Mouse (Mus musculus) myocyte (in vitro differentiated cells): Measurements from ENCODE around the gene Cdh1.

Experiments used
- MYOD1 ChIP-seq, 3 experiments: IDR thresholded peaks; one replicate each; pipeline ENCODE4 v1.6.1; 2011; ENCODE audit warnings: control low read depth in 2 of 3, low read depth in 2 of 3, mild to moderate bottlenecking in 2 of 3, moderate library complexity in 1 of 3; ENCODE audit not compliant: insufficient read length in 2 of 3, control insufficient read depth in 1 of 3
- POLR2A ChIP-seq: IDR thresholded peaks from one replicate; pipeline ENCODE4 v1.6.1; 2011; ENCODE audit warnings: low read depth, mild to moderate bottlenecking, control low read depth, moderate library complexity; ENCODE audit not compliant: insufficient read length

DNA sequence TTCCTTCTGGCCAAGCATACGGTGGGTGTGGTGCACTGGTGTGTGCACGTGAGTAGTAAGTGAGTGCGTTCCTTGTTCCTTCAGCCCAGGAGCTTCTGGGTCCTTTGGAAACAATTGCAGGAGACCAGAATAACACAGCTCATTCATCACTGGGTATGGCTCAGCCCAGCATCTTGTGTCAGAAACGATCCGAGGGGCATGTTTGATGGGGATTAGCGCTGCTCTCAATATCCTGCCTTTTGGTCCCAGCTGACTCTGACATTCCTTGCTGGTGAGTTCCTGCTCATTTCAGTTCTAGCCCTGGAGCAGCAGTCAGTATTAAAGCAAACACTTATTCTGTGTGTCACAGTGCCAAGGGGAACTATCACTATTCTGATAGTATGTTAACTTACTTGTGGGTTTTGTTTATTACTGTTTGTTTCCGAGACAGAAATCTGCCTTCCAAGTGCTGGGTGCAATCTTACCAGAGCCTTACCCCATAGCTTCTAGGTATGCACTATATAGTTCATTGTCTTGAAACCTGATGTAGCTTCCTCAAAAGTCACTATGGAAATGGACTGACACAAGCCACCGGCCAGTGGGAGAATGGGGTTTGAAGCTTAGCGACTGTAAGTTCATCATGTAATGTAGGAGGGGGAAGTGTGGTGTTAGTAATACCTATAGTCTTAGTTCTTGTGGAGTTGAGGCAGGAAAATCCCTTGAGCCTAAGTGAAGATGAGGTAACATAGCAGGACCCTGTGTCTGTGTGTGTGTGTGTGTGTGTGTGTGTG is 23.1 kb downstream of the Cdh1 start:
- TF ChIP-seq POLR2A (no peak), MYOD1 (IDR thresholded peaks at IDR 0.05; ENCODE audit: control insufficient read depth in 1 of 3, insufficient read length in 2 of 3, low read depth in 2 of 3) (peak in 1 of 3 experiments; percentile 16)
